Mouse (Mus musculus) embryonic fibroblast, embryonic 13.5 days (primary cell): Measurements from ENCODE around the gene Glul.
"Not testable (repeated sequence)": the region's sequence is repeated elsewhere in the genome, so short reads cannot be mapped to it uniquely, and the experiment has no call there.

ENCODE experiments used
- CTCF ChIP-seq: IDR thresholded peaks from 2 replicates; pipeline ENCODE4 v1.5.1; 2011; ENCODE audit warnings: mild to moderate bottlenecking, control low read depth, low read length, moderate library complexity, borderline replicate concordance; ENCODE audit not compliant: insufficient read depth
- POLR2A ChIP-seq: IDR thresholded peaks from 2 replicates; pipeline ENCODE4 v1.6.1; 2011; ENCODE audit warnings: low read depth, mild to moderate bottlenecking, control low read depth, low read length, moderate library complexity

DNA sequence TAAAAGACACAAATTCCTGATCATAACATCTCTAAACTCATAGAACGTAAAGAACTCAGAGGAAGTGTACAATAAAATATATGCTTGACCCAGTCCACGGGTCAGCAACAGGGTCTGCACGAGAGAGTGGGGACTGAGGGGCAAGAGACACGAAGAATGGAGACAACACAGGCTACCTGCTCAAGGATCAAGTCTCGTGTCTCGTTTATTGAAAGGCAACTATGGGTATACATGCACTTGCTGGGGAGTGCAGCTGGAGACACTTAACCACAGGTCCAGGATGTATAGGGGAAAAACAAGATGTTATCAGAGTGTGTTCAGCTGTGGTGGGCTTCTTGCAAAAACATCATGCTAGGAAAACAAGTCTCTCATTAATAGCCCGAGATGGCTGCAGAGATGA, 47.0 kb upstream of the Glul start:
- TF ChIP-seq CTCF, POLR2A: not testable (repeated sequence)
